Mouse (Mus musculus) adrenal gland, postnatal 36 days (tissue): Measurements from ENCODE around the gene Mars. TPM values are rescaled to one million over a fixed set of nuclear protein-coding genes. Genes with fewer than 3 reads are reported as not detected.
"Not testable (repeated sequence)": the region's sequence is repeated elsewhere in the genome, so short reads cannot be mapped to it uniquely, and the experiment has no call there.

ENCODE experiments used
- DNase-seq, 2 experiments: peaks; one replicate each; pipeline ENCODE4 v3.0.0; 2021; ENCODE audit warnings: mixed read lengths in 1 of 2
- total RNA-seq, 2 experiments: library from RNA; stranded (reverse); gene quantifications; 2 replicates each; pipeline ENCODE4 v1.2.3; 2021

Gene Mars
- total RNA-seq, 2 experiments from 2014 or later = 102 to 123 TPM

- DNase-seq = no peak
These were observed 26.0 kb upstream of the Mars start for GRCm38 (mm10) chr10:127337536-127338099.

- no peak for DNase-seq
These were observed 25.4 kb upstream of the Mars start for GRCm38 (mm10) chr10:127336952-127337351.

- no peak for DNase-seq
These were observed 23.7 kb upstream of the Mars start for GRCm38 (mm10) chr10:127335271-127335670.

- no peak for DNase-seq
These were observed 21.6 kb upstream of the Mars start for GRCm38 (mm10) chr10:127333152-127333551.

- no peak for DNase-seq
These were observed 20.8 kb upstream of the Mars start for GRCm38 (mm10) chr10:127332211-127332874.

- DNase-seq = no peak
These were observed 18.6 kb upstream of the Mars start for GRCm38 (mm10) chr10:127330212-127330611.

- DNase-seq = no peak
These were observed 16.0 kb upstream of the Mars start for GRCm38 (mm10) chr10:127327461-127328145.

- DNase-seq = peak; percentile 44 to 69
These were observed 15.2 kb upstream of the Mars start for GRCm38 (mm10) chr10:127326828-127327227.

- DNase-seq = peak; percentile 29 to 58
These were observed 14.6 kb upstream of the Mars start for GRCm38 (mm10) chr10:127326017-127326801.

GRCm38 (mm10) chr10:127325454-127326016, 13.9 kb upstream of the Mars start:
- no peak for DNase-seq

GRCm38 (mm10) chr10:127324495-127324894, 12.9 kb upstream of the Mars start:
- peak in 1 of 2 experiments; percentile 60 for DNase-seq

GRCm38 (mm10) chr10:127323131-127323855, 11.7 kb upstream of the Mars start:
- no peak for DNase-seq

- no peak for DNase-seq
These were observed 11.1 kb upstream of the Mars start for GRCm38 (mm10) chr10:127322669-127323068.

- no peak for DNase-seq
These were observed 10.6 kb upstream of the Mars start for GRCm38 (mm10) chr10:127322178-127322577.

- no peak for DNase-seq
These were observed 10.0 kb upstream of the Mars start, which contains the start of gene Arhgap9 for GRCm38 (mm10) chr10:127321621-127322020. TSS of gene Arhgap9 (plus strand) at chr10:127321964.

GRCm38 (mm10) chr10:127319969-127320368, 8.4 kb upstream of the Mars start:
- no peak for DNase-seq

- no peak for DNase-seq
These were observed 6.4 kb upstream of the Mars start for GRCm38 (mm10) chr10:127318009-127318408.

- no peak for DNase-seq
These were observed 5.7 kb upstream of the Mars start for GRCm38 (mm10) chr10:127317277-127317676.

GRCm38 (mm10) chr10:127314950-127315349, 3.4 kb upstream of the Mars start:
- not testable (repeated sequence) for DNase-seq

- not testable (repeated sequence) for DNase-seq
These were observed 1.9 kb upstream of the Mars start for GRCm38 (mm10) chr10:127313516-127313915.

GRCm38 (mm10) chr10:127312858-127313257, 1.3 kb upstream of the Mars start:
- DNase-seq = no peak

GRCm38 (mm10) chr10:127312356-127312676, 730 bp upstream of the Mars start:
- DNase-seq = peak; percentile 73 to 81
